Mouse (Mus musculus) bone marrow macrophage, adult 2 months (primary cell): ENCODE data around the gene Aif1l.

ENCODE experiments used
- CTCF ChIP-seq: IDR thresholded peaks from 2 replicates; pipeline ENCODE4 v1.5.1; 2012; ENCODE audit warnings: low read depth, mild to moderate bottlenecking, low read length, moderate library complexity
- POLR2A ChIP-seq: IDR thresholded peaks from 2 replicates; pipeline ENCODE4 v1.6.1; 2012; ENCODE audit warnings: mild to moderate bottlenecking, low read depth, low read length, borderline replicate concordance

DNA sequence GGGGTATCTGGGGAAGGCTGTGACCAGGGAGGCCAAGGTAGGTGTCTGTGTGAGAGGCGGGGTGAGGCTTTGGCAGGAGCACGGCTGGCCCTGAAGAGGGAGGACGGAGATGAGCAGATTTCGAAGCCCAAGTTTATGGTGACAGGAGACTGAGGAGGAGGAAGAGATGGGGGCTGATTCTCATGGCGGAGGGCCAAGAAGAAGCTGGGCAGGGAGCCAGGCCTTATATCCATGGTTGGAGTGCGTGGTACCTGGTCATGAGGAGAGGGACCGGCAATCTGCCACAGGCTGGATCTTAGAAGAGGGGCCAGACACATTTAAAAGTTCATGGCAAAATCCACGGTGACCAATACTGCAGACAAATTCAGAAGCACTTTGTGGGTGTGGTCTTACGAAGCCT lies 43.5 kb upstream of the Aif1l start:
- TF ChIP-seq CTCF (no peak), POLR2A (no peak)
